Mouse (Mus musculus) liver, adult 2 months (tissue): ENCODE measurements around the gene Rerg. TPM values are rescaled to one million over a fixed set of nuclear protein-coding genes. Genes with fewer than 3 reads are reported as not detected.

Experiments used
- DNase-seq: peaks from one replicate; pipeline ENCODE4 v3.0.0-alpha.2; 2011; ENCODE audit warnings: low read depth, low spot score; ENCODE audit errors: extremely low read depth
- H3K27ac ChIP-seq: fragments of 200-500 bp; replicated peaks from 2 replicates; pipeline ENCODE4 v1.5.1; 2012; ENCODE audit warnings: low read depth, mild to moderate bottlenecking, control low read depth, inconsistent platforms, low read length; ENCODE audit not compliant: insufficient read depth
- H3K27me3 ChIP-seq: fragments of 200-500 bp; 2 replicates; pipeline ENCODE4 v1.6.1; 2012; ENCODE audit warnings: mild to moderate bottlenecking, moderate library complexity, low read length, inconsistent platforms; ENCODE audit not compliant: control insufficient read depth, insufficient read depth
- H3K36me3 ChIP-seq: fragments of 200-500 bp; 2 replicates; pipeline ENCODE4 v1.6.1; 2012; ENCODE audit warnings: low read length, inconsistent platforms; ENCODE audit not compliant: control insufficient read depth, insufficient read depth
- H3K4me1 ChIP-seq: fragments of 200-500 bp; 2 replicates; pipeline ENCODE4 v1.6.1; 2011; ENCODE audit warnings: low read length; ENCODE audit not compliant: control insufficient read depth, insufficient read depth
- H3K4me3 ChIP-seq: fragments of 200-500 bp; 2 replicates; pipeline ENCODE4 v1.5.1; 2011; ENCODE audit warnings: low read depth, mild to moderate bottlenecking, control low read depth, low read length, moderate library complexity; ENCODE audit not compliant: insufficient read depth
- H3K79me2 ChIP-seq: fragments of 200-500 bp; 2 replicates; pipeline ENCODE4 v1.6.1; 2012; ENCODE audit warnings: inconsistent platforms, mild to moderate bottlenecking, low read length, moderate library complexity; ENCODE audit not compliant: control insufficient read depth, insufficient read depth
- H3K9ac ChIP-seq: fragments of 200-500 bp; 2 replicates; pipeline ENCODE4 v1.6.1; 2012; ENCODE audit warnings: low read depth, mild to moderate bottlenecking, control low read depth, inconsistent platforms, low read length
- CTCF ChIP-seq: fragments of 200-500 bp; IDR thresholded peaks from 2 replicates; pipeline ENCODE4 v1.5.1; 2011; ENCODE audit warnings: low read depth, low read length, control low read depth
- POLR2A ChIP-seq: fragments of 200-500 bp; IDR thresholded peaks from 2 replicates; pipeline ENCODE4 v1.6.1; 2011; ENCODE audit warnings: low read length, control low read depth; ENCODE audit not compliant: insufficient read depth; ENCODE audit errors: extremely low read depth
- WGBS: fragments of 180-500 bp; shearing (Covaris S2); methylation state at CpG from one replicate; pipeline ENCODE4 v1.1.7; 2018; 5-methylcytosine and 5-hydroxymethylcytosine counted together
- polyA plus RNA-seq: library from polyadenylated mRNA; depleted of rRNA; stranded (reverse); fragments of >200 nt; gene quantifications from 2 replicates; pipeline ENCODE4 v1.2.3, GENCODE M21; 2012
- total RNA-seq: library from RNA; depleted of rRNA; stranded (reverse); fragments of >200 nt; gene quantifications from 2 replicates; pipeline ENCODE4 v1.2.3, GENCODE M21; 2014

Gene Rerg
- total and polyA plus RNA-seq, 2 experiments, result 2.2 TPM

GRCm38 (mm10) chr6:137125006-137125405, 45.3 kb downstream of the Rerg start:
- H3K36me3 ChIP-seq, result no peaks in the 10 kb centered on the region
- no peak overlapping the region for H3K27ac ChIP-seq
- no peaks in the 10 kb centered on the region for H3K27me3 ChIP-seq
- WGBS, result 62% methylated on average over 3 of the region's 3 CpGs
- no peaks in the 10 kb centered on the region for H3K4me1 ChIP-seq
- DNase-seq, result no peak
- no peaks in the 10 kb centered on the region for H3K79me2 ChIP-seq
- H3K9ac ChIP-seq, result no peak overlapping the region
- H3K4me3 ChIP-seq, result no peak overlapping the region
- TF ChIP-seq CTCF, result no peak
- no peak for TF ChIP-seq POLR2A

- Histone ChIP-seq H3K9ac (no peak overlapping the region), H3K79me2 (peaks cover 3% of the 10 kb centered on the region; the same call in 1 of the 2 replicates), H3K27ac (no peak overlapping the region), H3K4me3 (no peak overlapping the region), H3K27me3 (no peaks in the 10 kb centered on the region), H3K36me3 (no peaks in the 10 kb centered on the region), H3K4me1 (no peaks in the 10 kb centered on the region)
- WGBS, result 73% methylated on average over 1 of the region's 1 CpGs
- TF ChIP-seq CTCF (no peak), POLR2A (no peak)
- no peak for DNase-seq
Observed at GRCm38 (mm10) chr6:137116849-137117473, 53.3 kb downstream of the Rerg start.

- Histone ChIP-seq H3K27ac (no peak overlapping the region), H3K4me1 (no peaks in the 10 kb centered on the region), H3K9ac (no peak overlapping the region), H3K4me3 (no peak overlapping the region), H3K36me3 (no peaks in the 10 kb centered on the region), H3K79me2 (peaks cover 3% of the 10 kb centered on the region; the same call in 1 of the 2 replicates), H3K27me3 (no peaks in the 10 kb centered on the region)
- WGBS, result 77% methylated on average over 7 of the region's 7 CpGs
- no peak for DNase-seq
- TF ChIP-seq POLR2A, result no peak
- TF ChIP-seq CTCF, result no peak
Observed at GRCm38 (mm10) chr6:137114859-137115258, 55.4 kb downstream of the Rerg start.

GRCm38 (mm10) chr6:137111266-137111813, 59.0 kb downstream of the Rerg start:
- no peak overlapping the region for H3K9ac ChIP-seq
- TF ChIP-seq POLR2A, result no peak
- TF ChIP-seq CTCF, result no peak
- no peak for DNase-seq
- no peaks in the 10 kb centered on the region; the same call in 1 of the 2 replicates for H3K4me1 ChIP-seq
- no peaks in the 10 kb centered on the region for H3K36me3 ChIP-seq
- H3K4me3 ChIP-seq, result no peak overlapping the region
- H3K27ac ChIP-seq, result peak overlapping the region; percentile 7; the same call in 1 of the 2 replicates
- no peaks in the 10 kb centered on the region for H3K79me2 ChIP-seq
- 74% methylated on average over 9 of the region's 9 CpGs for WGBS
- H3K27me3 ChIP-seq, result no peaks in the 10 kb centered on the region

GRCm38 (mm10) chr6:137110778-137111174, 59.5 kb downstream of the Rerg start:
- no peaks in the 10 kb centered on the region for H3K79me2 ChIP-seq
- no peak for DNase-seq
- WGBS, result 81% methylated on average over 6 of the region's 6 CpGs
- H3K4me1 ChIP-seq, result no peaks in the 10 kb centered on the region; the same call in 1 of the 2 replicates
- no peak overlapping the region for H3K9ac ChIP-seq
- peak overlapping the region; percentile 7; the same call in 1 of the 2 replicates for H3K27ac ChIP-seq
- no peak for TF ChIP-seq POLR2A
- TF ChIP-seq CTCF, result no peak
- H3K36me3 ChIP-seq, result no peaks in the 10 kb centered on the region
- H3K27me3 ChIP-seq, result no peaks in the 10 kb centered on the region
- no peak overlapping the region for H3K4me3 ChIP-seq
